Mouse (Mus musculus): ENCODE data around the gene Mark4.

Gene Mark4

GRCm38 (mm10) chr7:19458591-19459111, at the start of gene Mark4:
TSS of gene Mark4 (minus strand) at chr7:19458821.
- in situ Hi-C loops (cut with MboI), result no loop called here

- in situ Hi-C loops (cut with MboI), result no loop called here
Measured at GRCm38 (mm10) chr7:19507612-19507981, 49.0 kb upstream of the Mark4 start.

- in situ Hi-C loops (cut with MboI), result no loop called here
Measured at GRCm38 (mm10) chr7:19506969-19507611, 48.5 kb upstream of the Mark4 start.

GRCm38 (mm10) chr7:19506326-19506725, 47.7 kb upstream of the Mark4 start:
- in situ Hi-C loops (cut with MboI), result no loop called here

GRCm38 (mm10) chr7:19503481-19504068, 45.0 kb upstream of the Mark4 start:
- in situ Hi-C loops (cut with MboI), result no loop called here

GRCm38 (mm10) chr7:19501658-19502057, 43.0 kb upstream of the Mark4 start:
- in situ Hi-C loops (cut with MboI), result no loop called here

GRCm38 (mm10) chr7:19500420-19501363, 42.1 kb upstream of the Mark4 start:
- in situ Hi-C loops (cut with MboI), result no loop called here

- in situ Hi-C loops (cut with MboI), result no loop called here
Measured at GRCm38 (mm10) chr7:19498326-19498725, 39.7 kb upstream of the Mark4 start.

- in situ Hi-C loops (cut with MboI), result no loop called here
Measured at GRCm38 (mm10) chr7:19496214-19496555, 37.6 kb upstream of the Mark4 start.

GRCm38 (mm10) chr7:19495521-19496213, 37.0 kb upstream of the Mark4 start:
- in situ Hi-C loops (cut with MboI), result no loop called here

- in situ Hi-C loops (cut with MboI), result no loop called here
Measured at GRCm38 (mm10) chr7:19494751-19495474, 36.3 kb upstream of the Mark4 start.

GRCm38 (mm10) chr7:19491731-19492130, 33.1 kb upstream of the Mark4 start:
- in situ Hi-C loops (cut with MboI), result no loop called here

GRCm38 (mm10) chr7:19489525-19489924, 30.9 kb upstream of the Mark4 start:
- in situ Hi-C loops (cut with MboI), result no loop called here

GRCm38 (mm10) chr7:19486549-19486948, 27.9 kb upstream of the Mark4 start:
- in situ Hi-C loops (cut with MboI), result no loop called here

GRCm38 (mm10) chr7:19485488-19485887, 26.9 kb upstream of the Mark4 start:
- in situ Hi-C loops (cut with MboI), result no loop called here

GRCm38 (mm10) chr7:19483281-19483680, 24.7 kb upstream of the Mark4 start:
- in situ Hi-C loops (cut with MboI), result no loop called here

GRCm38 (mm10) chr7:19477624-19478384, 19.2 kb upstream of the Mark4 start:
- in situ Hi-C loops (cut with MboI), result no loop called here

- in situ Hi-C loops (cut with MboI), result no loop called here
Measured at GRCm38 (mm10) chr7:19477084-19477483, 18.5 kb upstream of the Mark4 start.

- in situ Hi-C loops (cut with MboI), result no loop called here
Measured at GRCm38 (mm10) chr7:19473875-19474443, 15.3 kb upstream of the Mark4 start.

- in situ Hi-C loops (cut with MboI), result no loop called here
Measured at GRCm38 (mm10) chr7:19472403-19472802, 13.8 kb upstream of the Mark4 start.

All from mature B cell (primary cell).